Mouse (Mus musculus) C2C12 (cell line): ENCODE data around the gene Eif4g3.

Experiments
- CEBPB ChIP-seq: IDR thresholded peaks from one replicate; pipeline ENCODE4 v1.6.1; 2011; ENCODE audit warnings: low read depth, mild to moderate bottlenecking, control low read depth, moderate library complexity
- CTCF ChIP-seq: IDR thresholded peaks from one replicate; pipeline ENCODE4 v1.5.1; 2011; ENCODE audit not compliant: control insufficient read depth, insufficient read depth, insufficient read length
- MAX ChIP-seq: IDR thresholded peaks from one replicate; pipeline ENCODE4 v1.6.1; 2011; ENCODE audit warnings: mild to moderate bottlenecking, control low read depth
- MYOD1 ChIP-seq: IDR thresholded peaks from one replicate; pipeline ENCODE4 v1.6.1; 2011; ENCODE audit warnings: low read depth; ENCODE audit not compliant: control insufficient read depth, insufficient read length
- USF1 ChIP-seq: IDR thresholded peaks from one replicate; pipeline ENCODE4 v1.6.1; 2011; ENCODE audit warnings: low read depth, mild to moderate bottlenecking, control low read depth, moderate library complexity

GRCm38 (mm10) chr4:138049547-138049946, 56.7 kb downstream of the Eif4g3 start:
- TF ChIP-seq CTCF (no peak), MYOD1 (no peak), CEBPB (no peak), MAX (no peak), USF1 (no peak)
